8 mouse cellular contexts compared by ENCODE assay signal in genomic region chr6:48840371-48840969, GRCm38 (mm10). TPM values are rescaled to one million over a fixed set of nuclear protein-coding genes. Genes with fewer than 3 reads are reported as not detected.
DNase-seq lines count a peak whose midpoint lies in the region; ATAC-seq and TF ChIP-seq lines count a peak whose summit lies in the region.

TSS of gene Tmem176a (plus strand) at chr6:48840919.

- intact Hi-C loops in heart, adult 2 months (cut with DNase I), result no loop called here

- peak; percentile 54 for ATAC-seq in kidney, embryonic 14.5 days (ENCODE audit: low FRiP score, low TSS enrichment)
- peak; percentile 56 for ATAC-seq in liver, embryonic 13.5 days (ENCODE audit: low read depth)

- WGBS in heart, adult 2 months, result 11% methylated on average over 7 of the region's 7 CpGs
- WGBS in kidney, embryonic 14.5 days, result 9% methylated on average over 7 of the region's 7 CpGs
- WGBS in liver, embryonic 13.5 days (ENCODE audit: insufficient replicate concordance), result 24% methylated on average over 7 of the region's 7 CpGs

- H3K4me1 ChIP-seq in heart, adult 2 months (ENCODE audit: control insufficient read depth, insufficient read depth, low read length), result peaks cover 4% of the 10 kb centered on the region
- H3K4me1 ChIP-seq in kidney, embryonic 14.5 days (ENCODE audit: control insufficient read depth, insufficient read depth, low read length), result peaks cover 25% of the 10 kb centered on the region
- H3K4me1 ChIP-seq in liver, embryonic 13.5 days (replicated peaks), result peaks cover 5% of the 10 kb centered on the region; the same call in 1 of the 2 replicates

- peak within 1 kb of the TSS; percentile 75 for H3K4me2 ChIP-seq in kidney, embryonic 14.5 days (replicated peaks; ENCODE audit: low read depth, low read length)
- H3K4me2 ChIP-seq in liver, embryonic 13.5 days, result peak within 1 kb of the TSS; percentile 53

- H3K9me3 ChIP-seq in kidney, embryonic 14.5 days (ENCODE audit: control insufficient read depth, low read length), result no peaks in the 10 kb centered on the region
- H3K9me3 ChIP-seq in liver, embryonic 13.5 days (replicated peaks), result no peaks in the 10 kb centered on the region

- H3K27ac ChIP-seq in heart, adult 2 months, result peak within 1 kb of the TSS; percentile 74
- peak within 1 kb of the TSS; percentile 91 for H3K27ac ChIP-seq in kidney, embryonic 14.5 days (ENCODE audit: low read depth, low read length)
- peak within 1 kb of the TSS; percentile 69 for H3K27ac ChIP-seq in liver, embryonic 13.5 days

- no peak for TF ChIP-seq EP300 in heart, adult 2 months (IDR thresholded peaks at IDR 0.05; ENCODE audit: insufficient read depth, low read depth, low read length)

- DNase-seq in right cerebral cortex, postnatal 10 days (ENCODE audit: low spot score in 2 of 2), result peak; percentile 45 to 59
- no peak for DNase-seq in right cerebral cortex, postnatal 25 days
- peak; percentile 20 for DNase-seq in embryo, embryonic 10 days (ENCODE audit: low spot score)
- DNase-seq in heart, adult 2 months, result peak; percentile 56
- no peak for DNase-seq in liver, embryonic 13.5 days
- peak; percentile 28 for DNase-seq in naive thymus-derived CD4-positive, alpha-beta T cell, adult 2 months (ENCODE audit: low read depth)
- no peak for DNase-seq in B cell, adult 2 months

- no peak for TF ChIP-seq CTCF in heart, adult 2 months (IDR thresholded peaks at IDR 0.05)

- no peak for TF ChIP-seq POLR2A in heart, adult 2 months (IDR thresholded peaks at IDR 0.05; ENCODE audit: insufficient read depth, low read depth, low read length)

- no peaks in the 10 kb centered on the region for H3K36me3 ChIP-seq in heart, adult 2 months (ENCODE audit: control insufficient read depth, insufficient read depth, low read length)
- H3K36me3 ChIP-seq in kidney, embryonic 14.5 days (ENCODE audit: control insufficient read depth, insufficient read depth, low read length), result peaks cover 49% of the 10 kb centered on the region
- H3K36me3 ChIP-seq in liver, embryonic 13.5 days, result peaks cover 20% of the 10 kb centered on the region

- H3K9ac ChIP-seq in heart, adult 2 months (ENCODE audit: low read depth, low read length), result peak within 1 kb of the TSS; percentile 31
- peak within 1 kb of the TSS; percentile 47 for H3K9ac ChIP-seq in kidney, embryonic 14.5 days (ENCODE audit: low read depth, low read length)
- H3K9ac ChIP-seq in liver, embryonic 13.5 days, result peak within 1 kb of the TSS; percentile 54

- no peaks in the 10 kb centered on the region for H3K79me2 ChIP-seq in heart, adult 2 months (replicated peaks; ENCODE audit: control insufficient read depth, insufficient read depth, low read length)

- H3K27me3 ChIP-seq in heart, adult 2 months (ENCODE audit: control insufficient read depth, insufficient read depth, low read length), result no peaks in the 10 kb centered on the region
- no peaks in the 10 kb centered on the region for H3K27me3 ChIP-seq in kidney, embryonic 14.5 days (ENCODE audit: control insufficient read depth, insufficient read depth, low read length)
- H3K27me3 ChIP-seq in liver, embryonic 13.5 days, result no peaks in the 10 kb centered on the region

- peak within 1 kb of the TSS; percentile 45 for H3K4me3 ChIP-seq in heart, adult 2 months
- H3K4me3 ChIP-seq in kidney, embryonic 14.5 days (ENCODE audit: low read length), result peak within 1 kb of the TSS; percentile 41
- peak within 1 kb of the TSS; percentile 50 for H3K4me3 ChIP-seq in liver, embryonic 13.5 days (replicated peaks)

RNA-seq across cellular contexts. Expression of gene Tmem176a, which starts in this region (rescaled TPM):
- total RNA-seq in heart, adult 2 months (2021), result 10 to 100 TPM; 17.0 to 22.0 TPM
- polyA plus RNA-seq in heart, adult 2 months (2012; rRNA removed), result 19.3 and 28.1 TPM in 2 replicates
- polyA plus RNA-seq in kidney, embryonic 14.5 days (2014; fragmentation: Nextera tagmentation; extraction: Ambion mirVana), result 123 and 135 TPM in 2 replicates
- 72.2 and 77.0 TPM in 2 replicates for polyA plus RNA-seq in liver, embryonic 13.5 days (2015; fragmentation: Nextera tagmentation; extraction: Ambion mirVana)

Comparison
In these comparisons a context has a peak if more than half of its experiments do, and no peak if none do; other contexts are left out.
1. DNase-seq: peak in right cerebral cortex, postnatal 10 days (2 of 2), embryo, embryonic 10 days (single experiment), heart, adult 2 months (2 of 2) and naive thymus-derived CD4-positive, alpha-beta T cell, adult 2 months (single experiment); none in right cerebral cortex, postnatal 25 days (single experiment), liver, embryonic 13.5 days (single experiment) and B cell, adult 2 months (0 of 2).
2. Peak in every context shown above with its lines, with median percentiles within 50 percentile points of each other: H3K27ac ChIP-seq, H3K4me3 ChIP-seq and H3K9ac ChIP-seq.